Mouse (Mus musculus) MEL-GATA-1-ER (cell line): Measurements from ENCODE around the gene Hoxa6.
A peak's percentile ranks its signal among the peaks of the same experiment; 100 is the strongest.

Experiments
- DNase-seq: peaks from one replicate; pipeline ENCODE4 v3.0.0-alpha.2; 2012; ENCODE audit warnings: low read depth; ENCODE audit errors: extremely low read depth

Hoxa6 gene

GRCm38 (mm10) chr6:52216691-52217458 lies 8.4 kb upstream of the Hoxa6 start:
- no peak for DNase-seq

GRCm38 (mm10) chr6:52215771-52216535 lies 7.4 kb upstream of the Hoxa6 start:
- DNase-seq = no peak

GRCm38 (mm10) chr6:52215070-52215469 lies 6.5 kb upstream of the Hoxa6 start:
- no peak for DNase-seq

- DNase-seq = no peak
These were observed 5.7 kb upstream of the Hoxa6 start for GRCm38 (mm10) chr6:52214271-52214670.

- no peak for DNase-seq
These were observed 4.8 kb upstream of the Hoxa6 start, which contains the start of the genes Hoxa3 and Gm28308 for GRCm38 (mm10) chr6:52213119-52213986. Gene Hoxa3 (minus strand): TSS chr6:52213336. Gene Gm28308 (minus strand): TSS chr6:52213339.

- DNase-seq = no peak
These were observed 4.1 kb upstream of the Hoxa6 start for GRCm38 (mm10) chr6:52212556-52213118.

- DNase-seq = no peak
These were observed 3.4 kb upstream of the Hoxa6 start for GRCm38 (mm10) chr6:52211961-52212360.

- DNase-seq = peak; percentile 43
These were observed 2.8 kb upstream of the Hoxa6 start for GRCm38 (mm10) chr6:52211170-52211935.

- no peak for DNase-seq
These were observed 1.1 kb upstream of the Hoxa6 start for GRCm38 (mm10) chr6:52209685-52210046.

- DNase-seq = no peak
These were observed 554 bp upstream of the Hoxa6 start for GRCm38 (mm10) chr6:52208868-52209684.

GRCm38 (mm10) chr6:52207684-52207976 lies 892 bp downstream of the Hoxa6 start:
- DNase-seq = no peak

- DNase-seq = no peak
These were observed 1.4 kb downstream of the Hoxa6 start for GRCm38 (mm10) chr6:52206882-52207683.

- DNase-seq = no peak
These were observed 2.6 kb downstream of the Hoxa6 start for GRCm38 (mm10) chr6:52205638-52206621.

- DNase-seq = no peak
These were observed 3.3 kb downstream of the Hoxa6 start for GRCm38 (mm10) chr6:52205221-52205620.

- no peak for DNase-seq
These were observed 4.3 kb downstream of the Hoxa6 start, which contains the start of gene Hoxa5 for GRCm38 (mm10) chr6:52204050-52204752. Gene Hoxa5 (minus strand): TSS chr6:52204587.

GRCm38 (mm10) chr6:52203371-52204049 lies 5.0 kb downstream of the Hoxa6 start:
- DNase-seq = no peak

GRCm38 (mm10) chr6:52203121-52203370 lies 5.5 kb downstream of the Hoxa6 start:
- no peak for DNase-seq
